Mouse (Mus musculus): ENCODE results near the gene Lrrc72. TPM values are rescaled to one million over a fixed set of nuclear protein-coding genes. Genes with fewer than 3 reads are reported as not detected.
"Not testable (repeated sequence)": the region's sequence is repeated elsewhere in the genome, so short reads cannot be mapped to it uniquely, and the experiment has no call there.

Lrrc72 gene
- polyA plus RNA-seq, 1 experiment from 2014 or later, result not detected

GRCm38 (mm10) chr12:36216230-36216629 is 37.0 kb downstream of the Lrrc72 start:
- no peak overlapping the region for H3K4me2 ChIP-seq
- H3K4me3 ChIP-seq (replicated peaks), result no peak overlapping the region
- no peaks in the 10 kb centered on the region for H3K36me3 ChIP-seq (replicated peaks)
- ATAC-seq (ENCODE audit: low FRiP score), result 0 out of 2 replicates have a peak, but pooled peaks have one; percentile 13
- H3K27ac ChIP-seq, result no peak overlapping the region
- H3K9ac ChIP-seq, result no peak overlapping the region
- H3K27me3 ChIP-seq, result no peaks in the 10 kb centered on the region
- no peaks in the 10 kb centered on the region for H3K9me3 ChIP-seq
- WGBS, result 86% methylated on average over 4 of the region's 4 CpGs
- no peaks in the 10 kb centered on the region for H3K4me1 ChIP-seq

- H3K27ac ChIP-seq, result no peak overlapping the region
- ATAC-seq (ENCODE audit: low FRiP score), result peak; percentile 80
- no peaks in the 10 kb centered on the region for H3K4me1 ChIP-seq
- H3K4me2 ChIP-seq, result no peak overlapping the region
- no peaks in the 10 kb centered on the region for H3K27me3 ChIP-seq
- H3K36me3 ChIP-seq (replicated peaks), result no peaks in the 10 kb centered on the region
- no peaks in the 10 kb centered on the region for H3K9me3 ChIP-seq
- no peak overlapping the region for H3K4me3 ChIP-seq (replicated peaks)
- 0% methylated on average over 1 of the region's 1 CpGs for WGBS
- H3K9ac ChIP-seq, result no peak overlapping the region
Observed at GRCm38 (mm10) chr12:36215149-36215480, 38.1 kb downstream of the Lrrc72 start.

GRCm38 (mm10) chr12:36214389-36215148 is 38.6 kb downstream of the Lrrc72 start:
- peak; percentile 64; the same call in 1 of the 2 replicates for ATAC-seq (ENCODE audit: low FRiP score)
- WGBS, result 54% methylated on average over 8 of the region's 8 CpGs
- H3K27ac ChIP-seq, result no peak overlapping the region
- H3K9ac ChIP-seq, result no peak overlapping the region
- no peak overlapping the region for H3K4me2 ChIP-seq
- H3K4me1 ChIP-seq, result no peaks in the 10 kb centered on the region
- H3K27me3 ChIP-seq, result no peaks in the 10 kb centered on the region
- no peaks in the 10 kb centered on the region for H3K36me3 ChIP-seq (replicated peaks)
- H3K4me3 ChIP-seq (replicated peaks), result no peak overlapping the region
- no peaks in the 10 kb centered on the region for H3K9me3 ChIP-seq

GRCm38 (mm10) chr12:36210096-36210495 is 43.1 kb downstream of the Lrrc72 start:
- no peak overlapping the region for H3K4me2 ChIP-seq
- H3K4me1 ChIP-seq, result peaks cover 11% of the 10 kb centered on the region
- H3K27ac ChIP-seq, result no peak overlapping the region
- H3K9me3 ChIP-seq, result no peaks in the 10 kb centered on the region
- no peak overlapping the region for H3K4me3 ChIP-seq (replicated peaks)
- WGBS, result 85% methylated on average over 4 of the region's 4 CpGs
- H3K36me3 ChIP-seq (replicated peaks), result no peaks in the 10 kb centered on the region
- ATAC-seq (ENCODE audit: low FRiP score), result no peak
- H3K27me3 ChIP-seq, result no peaks in the 10 kb centered on the region
- H3K9ac ChIP-seq, result no peak overlapping the region

GRCm38 (mm10) chr12:36208456-36208855 is 44.7 kb downstream of the Lrrc72 start:
- Histone ChIP-seq H3K9ac (no peak overlapping the region), H3K27me3 (no peaks in the 10 kb centered on the region), H3K36me3 (replicated peaks) (no peaks in the 10 kb centered on the region), H3K4me1 (peaks cover 11% of the 10 kb centered on the region), H3K27ac (no peak overlapping the region), H3K4me3 (replicated peaks) (no peak overlapping the region), H3K4me2 (no peak overlapping the region; the same call in 1 of the 2 replicates), H3K9me3 (no peaks in the 10 kb centered on the region)
- whole genome bisulfite sequencing, result 65% methylated on average over 19 of the region's 19 CpGs
- ATAC-seq (ENCODE audit: low FRiP score), result no peak

GRCm38 (mm10) chr12:36207800-36208148 is 45.4 kb downstream of the Lrrc72 start:
- Histone ChIP-seq H3K9ac (no peak overlapping the region), H3K4me1 (peaks cover 11% of the 10 kb centered on the region), H3K36me3 (replicated peaks) (no peaks in the 10 kb centered on the region), H3K9me3 (no peaks in the 10 kb centered on the region), H3K27ac (0 out of 2 replicates have a peak overlapping the region, but pooled peaks have one; percentile 8), H3K27me3 (no peaks in the 10 kb centered on the region), H3K4me3 (replicated peaks) (no peak overlapping the region), H3K4me2 (peak overlapping the region; percentile 21; the same call in 1 of the 2 replicates)
- 78% methylated on average over 7 of the region's 7 CpGs for WGBS
- ATAC-seq (ENCODE audit: low FRiP score), result no peak; the same call in 1 of the 2 replicates

- Histone ChIP-seq H3K27me3 (no peaks in the 10 kb centered on the region), H3K36me3 (replicated peaks) (no peaks in the 10 kb centered on the region), H3K27ac (no peak overlapping the region), H3K4me1 (peaks cover 11% of the 10 kb centered on the region), H3K4me3 (replicated peaks) (no peak overlapping the region), H3K9me3 (no peaks in the 10 kb centered on the region), H3K9ac (no peak overlapping the region), H3K4me2 (0 out of 2 replicates have a peak overlapping the region, but pooled peaks have one; percentile 21)
- WGBS, result 58% methylated on average over 9 of the region's 9 CpGs
- ATAC-seq (ENCODE audit: low FRiP score), result peak; percentile 91
Observed at GRCm38 (mm10) chr12:36207072-36207799, 46.0 kb downstream of the Lrrc72 start.

- 0 out of 2 replicates have a peak, but pooled peaks have one; percentile 21 for ATAC-seq (ENCODE audit: low FRiP score)
- WGBS, result 62% methylated on average over 5 of the region's 5 CpGs
- not testable (repeated sequence) for H3K36me3 ChIP-seq (replicated peaks); H3K27me3 ChIP-seq; H3K4me3 ChIP-seq (replicated peaks); H3K9ac ChIP-seq; H3K4me2 ChIP-seq; H3K27ac ChIP-seq; H3K9me3 ChIP-seq
- H3K4me1 ChIP-seq, result peaks cover 11% of the 10 kb centered on the region
Observed at GRCm38 (mm10) chr12:36205579-36206119, 47.5 kb downstream of the Lrrc72 start.

GRCm38 (mm10) chr12:36194976-36195375 is 58.2 kb downstream of the Lrrc72 start:
- H3K9ac ChIP-seq, result no peak overlapping the region
- 95% methylated on average over 7 of the region's 7 CpGs for WGBS
- H3K36me3 ChIP-seq (replicated peaks), result peaks cover 56% of the 10 kb centered on the region
- no peaks in the 10 kb centered on the region for H3K27me3 ChIP-seq
- H3K4me3 ChIP-seq (replicated peaks), result no peak overlapping the region
- ATAC-seq (ENCODE audit: low FRiP score), result no peak
- no peak overlapping the region for H3K27ac ChIP-seq
- H3K9me3 ChIP-seq, result peaks cover 15% of the 10 kb centered on the region
- H3K4me1 ChIP-seq, result no peaks in the 10 kb centered on the region
- no peak overlapping the region for H3K4me2 ChIP-seq

GRCm38 (mm10) chr12:36190343-36190742 is 62.9 kb downstream of the Lrrc72 start:
- no peaks in the 10 kb centered on the region for H3K9me3 ChIP-seq
- H3K4me1 ChIP-seq, result no peaks in the 10 kb centered on the region
- no peak overlapping the region for H3K4me2 ChIP-seq
- no peak overlapping the region for H3K4me3 ChIP-seq (replicated peaks)
- WGBS, result 83% methylated on average over 5 of the region's 5 CpGs
- H3K27me3 ChIP-seq, result no peaks in the 10 kb centered on the region
- ATAC-seq (ENCODE audit: low FRiP score), result no peak
- H3K36me3 ChIP-seq (replicated peaks), result peaks cover 58% of the 10 kb centered on the region
- no peak overlapping the region for H3K27ac ChIP-seq
- no peak overlapping the region for H3K9ac ChIP-seq

- no peaks in the 10 kb centered on the region for H3K4me1 ChIP-seq
- 96% methylated on average over 3 of the region's 3 CpGs for WGBS
- H3K9me3 ChIP-seq, result no peaks in the 10 kb centered on the region
- peaks cover 52% of the 10 kb centered on the region for H3K36me3 ChIP-seq (replicated peaks)
- H3K27me3 ChIP-seq, result no peaks in the 10 kb centered on the region
- H3K9ac ChIP-seq, result no peak overlapping the region
- H3K4me2 ChIP-seq, result no peak overlapping the region
- H3K4me3 ChIP-seq (replicated peaks), result no peak overlapping the region
- no peak overlapping the region for H3K27ac ChIP-seq
- no peak for ATAC-seq (ENCODE audit: low FRiP score)
Observed at GRCm38 (mm10) chr12:36189610-36190009, 63.6 kb downstream of the Lrrc72 start.

GRCm38 (mm10) chr12:36187081-36187480 is 66.1 kb downstream of the Lrrc72 start:
- H3K9me3 ChIP-seq, result no peaks in the 10 kb centered on the region
- no peak overlapping the region for H3K4me2 ChIP-seq
- H3K9ac ChIP-seq, result no peak overlapping the region
- no peaks in the 10 kb centered on the region for H3K27me3 ChIP-seq
- H3K36me3 ChIP-seq (replicated peaks), result peaks cover 63% of the 10 kb centered on the region
- no peak overlapping the region for H3K4me3 ChIP-seq (replicated peaks)
- no peak overlapping the region for H3K27ac ChIP-seq
- no peaks in the 10 kb centered on the region for H3K4me1 ChIP-seq
- ATAC-seq (ENCODE audit: low FRiP score), result no peak
- WGBS, result 88% methylated on average over 6 of the region's 6 CpGs
